Mouse (Mus musculus): Measurements from ENCODE around the gene Ttll10. TPM values are rescaled to one million over a fixed set of nuclear protein-coding genes. Genes with fewer than 3 reads are reported as not detected.
A peak's percentile ranks its signal among the peaks of the same experiment; 100 is the strongest.

Ttll10 gene
- polyA plus RNA-seq, 1 experiment from 2014 or later: not detected

GRCm38 (mm10) chr4:156084096-156084879 is 25.1 kb upstream of the Ttll10 start:
- Histone ChIP-seq H3K27me3 (no peaks in the 10 kb centered on the region), H3K9me3 (no peaks in the 10 kb centered on the region), H3K9ac (no peak overlapping the region), H3K4me3 (no peak overlapping the region), H3K4me2 (no peak overlapping the region), H3K27ac (replicated peaks) (no peak overlapping the region), H3K36me3 (no peaks in the 10 kb centered on the region), H3K4me1 (replicated peaks) (no peaks in the 10 kb centered on the region)
- 86% methylated on average over 9 of the region's 9 CpGs for WGBS
- ATAC-seq (ENCODE audit: low read depth): no peak

DNA sequence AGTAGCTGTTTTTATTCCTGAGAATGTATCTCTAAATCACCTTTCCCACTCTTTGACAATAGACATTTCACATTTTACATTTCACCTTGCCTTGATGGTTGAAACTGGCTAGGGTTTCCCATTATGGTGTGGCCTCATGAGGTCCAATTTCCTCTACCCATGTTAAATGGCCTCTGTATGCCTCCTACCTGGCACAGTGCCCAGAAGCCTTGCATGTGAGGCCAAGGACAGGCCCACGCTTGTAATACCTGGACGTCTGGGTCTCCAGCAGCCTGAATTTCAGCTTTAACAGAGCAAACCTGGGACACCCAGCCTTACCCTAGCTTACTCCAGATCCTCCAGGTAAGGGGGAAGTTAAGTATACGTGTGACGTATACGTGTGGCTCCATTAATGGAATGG is 24.1 kb upstream of the Ttll10 start:
- H3K4me2 ChIP-seq: no peak overlapping the region
- no peak for ATAC-seq (ENCODE audit: low read depth)
- H3K4me3 ChIP-seq: no peak overlapping the region
- H3K27ac ChIP-seq (replicated peaks): no peak overlapping the region
- 77% methylated on average over 5 of the region's 5 CpGs for WGBS
- H3K36me3 ChIP-seq: no peaks in the 10 kb centered on the region
- H3K4me1 ChIP-seq (replicated peaks): no peaks in the 10 kb centered on the region
- H3K9ac ChIP-seq: no peak overlapping the region
- no peaks in the 10 kb centered on the region for H3K9me3 ChIP-seq
- peaks cover 5% of the 10 kb centered on the region for H3K27me3 ChIP-seq

DNA sequence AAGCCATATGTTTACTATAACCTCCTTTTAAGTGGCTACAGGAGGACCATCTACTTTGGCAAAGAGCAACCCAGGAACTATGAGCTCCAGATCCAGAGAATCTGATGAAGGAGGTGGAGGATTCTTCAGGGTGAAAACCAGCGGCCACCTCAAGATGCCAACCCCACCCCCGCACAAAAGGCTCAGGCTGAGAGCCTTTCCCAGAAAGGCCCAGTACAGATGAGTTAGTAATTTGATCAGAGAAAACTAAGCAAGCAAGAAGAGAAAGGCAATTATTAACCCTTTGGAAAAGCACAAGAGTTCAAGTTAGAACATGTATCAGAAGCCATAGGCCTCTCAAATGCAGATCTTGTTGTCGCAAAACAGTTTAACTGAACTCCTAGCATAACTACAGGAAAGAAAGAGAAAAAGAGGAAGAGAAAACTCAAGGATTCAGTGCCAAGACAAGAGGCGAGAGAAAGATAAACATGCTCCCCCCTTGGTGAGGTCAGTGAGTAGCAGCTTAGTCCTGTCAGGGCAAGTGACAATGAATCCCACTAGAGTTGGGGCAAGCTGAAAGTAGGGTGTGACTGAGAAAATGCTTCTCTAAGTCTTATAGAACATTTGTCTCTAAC is 23.5 kb upstream of the Ttll10 start:
- no peak for ATAC-seq (ENCODE audit: low read depth)
- Histone ChIP-seq H3K9ac (no peak overlapping the region), H3K27me3 (peaks cover 12% of the 10 kb centered on the region), H3K36me3 (no peaks in the 10 kb centered on the region), H3K4me3 (no peak overlapping the region), H3K9me3 (no peaks in the 10 kb centered on the region), H3K27ac (replicated peaks) (no peak overlapping the region), H3K4me2 (no peak overlapping the region), H3K4me1 (replicated peaks) (peaks cover 6% of the 10 kb centered on the region)
- WGBS: 81% methylated on average over 4 of the region's 4 CpGs

DNA sequence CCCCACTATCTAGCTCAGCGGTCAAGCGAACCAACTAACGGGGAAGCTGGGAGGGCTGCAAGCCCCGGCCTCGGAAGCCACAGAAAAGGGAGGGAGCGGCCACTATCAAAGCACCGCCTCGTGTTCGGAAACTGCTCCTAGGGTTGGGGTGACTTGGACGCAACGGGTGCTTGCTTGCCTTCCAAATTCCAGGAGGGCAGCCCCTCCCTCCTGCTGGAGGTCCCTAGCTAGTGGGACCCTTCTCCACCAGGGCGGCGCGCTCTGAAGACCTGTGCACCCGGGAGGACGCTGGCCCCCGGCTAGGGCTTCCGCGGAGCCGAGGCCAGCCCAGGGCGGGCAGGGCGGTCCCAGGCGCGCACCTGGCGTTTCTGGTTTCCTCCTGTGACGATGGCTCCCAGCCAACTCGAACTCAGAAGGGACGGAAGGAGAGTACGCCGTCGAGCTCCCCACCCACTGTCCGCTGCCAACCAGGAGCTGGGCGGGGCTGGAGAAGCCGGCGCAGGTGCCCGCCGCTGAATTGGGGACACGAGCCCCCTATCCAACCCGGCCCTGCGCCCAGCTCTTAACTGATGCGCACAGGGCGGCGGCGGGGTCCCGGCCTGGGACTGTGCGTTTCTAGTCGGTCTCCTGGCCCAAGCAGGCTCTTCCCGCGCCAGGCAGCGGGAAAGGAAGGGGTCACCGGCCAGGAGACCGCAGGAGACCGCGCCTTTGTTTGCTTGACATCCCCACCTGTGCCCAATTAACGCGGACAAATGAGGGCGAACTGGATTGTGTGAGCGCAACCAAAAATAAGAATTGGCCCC is 18.5 kb upstream of the Ttll10 start:
- H3K27ac ChIP-seq (replicated peaks): no peak overlapping the region
- H3K9me3 ChIP-seq: no peaks in the 10 kb centered on the region
- peak overlapping the region; percentile 60 for H3K9ac ChIP-seq
- peak overlapping the region; percentile 59 for H3K4me2 ChIP-seq
- peaks cover 38% of the 10 kb centered on the region for H3K27me3 ChIP-seq
- WGBS: under 1% methylated on average over 58 of the region's 58 CpGs
- peak overlapping the region; percentile 35 for H3K4me3 ChIP-seq
- H3K4me1 ChIP-seq (replicated peaks): peaks cover 18% of the 10 kb centered on the region
- no peaks in the 10 kb centered on the region for H3K36me3 ChIP-seq
- no peak for ATAC-seq (ENCODE audit: low read depth)

GRCm38 (mm10) chr4:156076911-156077382 is 17.7 kb upstream of the Ttll10 start:
- peak overlapping the region; percentile 59 for H3K4me2 ChIP-seq
- H3K9ac ChIP-seq: no peak overlapping the region
- H3K36me3 ChIP-seq: no peaks in the 10 kb centered on the region
- peaks cover 38% of the 10 kb centered on the region for H3K27me3 ChIP-seq
- ATAC-seq (ENCODE audit: low read depth): no peak
- no peaks in the 10 kb centered on the region for H3K9me3 ChIP-seq
- H3K27ac ChIP-seq (replicated peaks): no peak overlapping the region
- H3K4me1 ChIP-seq (replicated peaks): peaks cover 18% of the 10 kb centered on the region
- peak overlapping the region; percentile 35 for H3K4me3 ChIP-seq
- 6% methylated on average over 8 of the region's 8 CpGs for WGBS

GRCm38 (mm10) chr4:156070716-156071115 is 11.5 kb upstream of the Ttll10 start:
- H3K4me1 ChIP-seq (replicated peaks): peaks cover 12% of the 10 kb centered on the region
- 0 out of 2 replicates have a peak overlapping the region, but pooled peaks have one; percentile 13 for H3K9ac ChIP-seq
- ATAC-seq (ENCODE audit: low read depth): peak; percentile 47; the same call in 1 of the 2 replicates
- H3K36me3 ChIP-seq: no peaks in the 10 kb centered on the region
- H3K4me2 ChIP-seq: no peak overlapping the region
- peaks cover 8% of the 10 kb centered on the region; the same call in 1 of the 2 replicates for H3K27me3 ChIP-seq
- WGBS: 39% methylated on average over 2 of the region's 2 CpGs
- H3K9me3 ChIP-seq: no peaks in the 10 kb centered on the region
- 0 out of 2 replicates have a peak overlapping the region, but pooled peaks have one; percentile 24 for H3K27ac ChIP-seq (replicated peaks)
- H3K4me3 ChIP-seq: no peak overlapping the region

- Histone ChIP-seq H3K9me3 (no peaks in the 10 kb centered on the region), H3K27ac (replicated peaks) (0 out of 2 replicates have a peak overlapping the region, but pooled peaks have one; percentile 10), H3K9ac (peak overlapping the region; percentile 13; the same call in 1 of the 2 replicates), H3K4me2 (no peak overlapping the region), H3K4me3 (no peak overlapping the region), H3K27me3 (peaks cover 5% of the 10 kb centered on the region; the same call in 1 of the 2 replicates), H3K4me1 (replicated peaks) (peaks cover 12% of the 10 kb centered on the region), H3K36me3 (no peaks in the 10 kb centered on the region)
- no peak for ATAC-seq (ENCODE audit: low read depth)
- 23% methylated on average over 6 of the region's 6 CpGs for WGBS
These were observed 11.1 kb upstream of the Ttll10 start for GRCm38 (mm10) chr4:156070276-156070675.

- H3K27ac ChIP-seq (replicated peaks): no peak overlapping the region
- H3K9me3 ChIP-seq: no peaks in the 10 kb centered on the region
- H3K4me2 ChIP-seq: no peak overlapping the region
- no peaks in the 10 kb centered on the region for H3K36me3 ChIP-seq
- peaks cover 12% of the 10 kb centered on the region for H3K4me1 ChIP-seq (replicated peaks)
- H3K27me3 ChIP-seq: no peaks in the 10 kb centered on the region; the same call in 1 of the 2 replicates
- H3K4me3 ChIP-seq: no peak overlapping the region
- H3K9ac ChIP-seq: no peak overlapping the region
- no peak for ATAC-seq (ENCODE audit: low read depth)
- WGBS: 77% methylated on average over 8 of the region's 8 CpGs
These were observed 10.5 kb upstream of the Ttll10 start for GRCm38 (mm10) chr4:156069701-156070100.

- 74% methylated on average over 5 of the region's 5 CpGs for WGBS
- no peaks in the 10 kb centered on the region for H3K9me3 ChIP-seq
- no peaks in the 10 kb centered on the region for H3K27me3 ChIP-seq
- H3K4me1 ChIP-seq (replicated peaks): peaks cover 21% of the 10 kb centered on the region
- no peak overlapping the region for H3K27ac ChIP-seq (replicated peaks)
- no peak overlapping the region for H3K9ac ChIP-seq
- no peaks in the 10 kb centered on the region for H3K36me3 ChIP-seq
- no peak overlapping the region for H3K4me2 ChIP-seq
- H3K4me3 ChIP-seq: no peak overlapping the region
- no peak for ATAC-seq (ENCODE audit: low read depth)
These were observed 8.2 kb upstream of the Ttll10 start for GRCm38 (mm10) chr4:156067256-156067949.

DNA sequence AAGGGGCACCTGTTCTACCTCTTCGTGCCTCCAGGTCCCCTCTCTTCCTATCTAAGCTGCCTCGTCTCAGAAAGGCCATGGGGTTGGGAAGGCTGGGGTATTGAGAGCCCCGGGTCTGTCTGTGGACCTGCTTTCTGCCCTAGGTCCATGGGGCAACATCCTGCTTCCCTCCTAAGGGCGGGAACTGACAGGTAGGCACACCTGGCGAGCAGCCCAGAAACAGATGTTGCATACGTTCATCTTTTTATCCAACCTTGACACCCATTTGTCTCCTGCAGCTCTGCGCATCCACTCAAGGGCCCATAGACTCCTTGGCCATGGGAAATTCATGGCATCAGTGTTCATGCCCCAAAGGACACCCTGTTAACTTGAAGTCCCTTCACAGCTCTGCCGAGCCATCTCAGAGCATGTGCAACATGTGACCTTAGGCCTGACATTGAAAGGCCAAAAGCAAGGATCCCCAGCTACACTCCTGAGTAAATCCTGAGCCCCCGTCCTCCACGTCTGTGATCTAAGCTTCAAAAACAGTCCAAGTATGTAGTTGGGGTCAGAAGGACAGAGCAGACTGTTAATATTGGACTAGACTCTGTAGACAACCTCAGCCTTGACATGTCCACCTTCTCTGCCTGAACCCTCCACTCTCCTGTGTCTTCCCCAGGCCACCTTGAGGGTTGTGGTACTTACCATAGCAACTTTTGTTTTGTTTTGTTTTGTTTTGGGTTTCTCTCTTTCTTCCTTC is 6.1 kb upstream of the Ttll10 start:
- H3K9me3 ChIP-seq: no peaks in the 10 kb centered on the region
- 90% methylated on average over 10 of the region's 10 CpGs for WGBS
- H3K27me3 ChIP-seq: no peaks in the 10 kb centered on the region

GRCm38 (mm10) chr4:156064510-156064897 is 5.3 kb upstream of the Ttll10 start:
- Histone ChIP-seq H3K27me3 (no peaks in the 10 kb centered on the region), H3K9me3 (no peaks in the 10 kb centered on the region), H3K4me2 (no peak overlapping the region), H3K4me1 (replicated peaks) (peaks cover 9% of the 10 kb centered on the region), H3K4me3 (no peak overlapping the region), H3K9ac (no peak overlapping the region), H3K27ac (replicated peaks) (no peak overlapping the region), H3K36me3 (no peaks in the 10 kb centered on the region)
- WGBS: 85% methylated on average over 9 of the region's 9 CpGs
- ATAC-seq (ENCODE audit: low read depth): no peak

More for the DNA sequence above, 6.1 kb upstream of the Ttll10 start:
- no peak overlapping the region for H3K4me2 ChIP-seq
- no peaks in the 10 kb centered on the region for H3K36me3 ChIP-seq
- peaks cover 15% of the 10 kb centered on the region for H3K4me1 ChIP-seq (replicated peaks)
- no peak for ATAC-seq (ENCODE audit: low read depth)
- no peak overlapping the region for H3K9ac ChIP-seq
- no peak overlapping the region for H3K4me3 ChIP-seq
- H3K27ac ChIP-seq (replicated peaks): no peak overlapping the region
